Mouse (Mus musculus) heart, postnatal 0 days (tissue): Measurements from ENCODE around the gene Ephb1. TPM values are rescaled to one million over a fixed set of nuclear protein-coding genes. Genes with fewer than 3 reads are reported as not detected.

ENCODE experiments used
- ATAC-seq: fragments of 200-750 bp; cut with Nextera tagmentation; 2 replicates; pipeline ENCODE4 v1.8.0; 2017; ENCODE audit warnings: low read depth, moderate number of reproducible peaks, moderate library complexity; ENCODE audit not compliant: insufficient read depth
- DNase-seq: peaks from one replicate; pipeline ENCODE4 v3.0.0-alpha.2; 2016; ENCODE audit warnings: low spot score
- H3K27ac ChIP-seq: fragments of 300-500 bp; sonication (generic); 2 replicates; pipeline ENCODE4 v1.5.1; 2014; ENCODE audit warnings: low read depth, mild to moderate bottlenecking
- H3K27me3 ChIP-seq: fragments of 300-500 bp; sonication (generic); 2 replicates; pipeline ENCODE4 v1.6.1; 2014; ENCODE audit warnings: low read length, mixed read lengths; ENCODE audit not compliant: control insufficient read depth, insufficient read depth
- H3K36me3 ChIP-seq: fragments of 300-500 bp; sonication (generic); replicated peaks from 2 replicates; pipeline ENCODE4 v1.6.1; 2014; ENCODE audit warnings: low read length, mixed read lengths; ENCODE audit not compliant: control insufficient read depth, insufficient read depth
- H3K4me1 ChIP-seq: fragments of 300-500 bp; sonication (generic); 2 replicates; pipeline ENCODE4 v1.6.1; 2014; ENCODE audit warnings: antibody characterized with exemption; ENCODE audit not compliant: control insufficient read depth, insufficient read depth
- H3K4me2 ChIP-seq: fragments of 300-500 bp; sonication (generic); 2 replicates; pipeline ENCODE4 v1.6.1; 2014; ENCODE audit warnings: low read depth, mild to moderate bottlenecking, low read length, moderate library complexity
- H3K4me3 ChIP-seq: fragments of 300-500 bp; sonication (generic); 2 replicates; pipeline ENCODE4 v1.5.1; 2014; ENCODE audit warnings: low read depth, low read length
- H3K9ac ChIP-seq: fragments of 300-500 bp; sonication (generic); replicated peaks from 2 replicates; pipeline ENCODE4 v1.6.1; 2014; ENCODE audit warnings: low read depth, low read length, mixed read lengths
- H3K9me3 ChIP-seq: fragments of 300-500 bp; sonication (generic); replicated peaks from 2 replicates; pipeline ENCODE4 v1.6.1; 2016; ENCODE audit warnings: low read length; ENCODE audit not compliant: control insufficient read depth
- CTCF ChIP-seq: IDR thresholded peaks from 2 replicates; pipeline ENCODE4 v1.5.1; 2016; ENCODE audit warnings: antibody characterized with exemption, control low read depth, low read depth
- EP300 ChIP-seq: IDR thresholded peaks from 2 replicates; pipeline ENCODE4 v1.6.1; 2016; ENCODE audit warnings: antibody characterized with exemption, low read depth
- WGBS: fragments of 180-500 bp; shearing (Covaris S2); extraction: QIAGEN DNeasy Blood & Tissue Kit; methylation state at CpG from one replicate; pipeline ENCODE4 v1.1.7; 2014; 5-methylcytosine and 5-hydroxymethylcytosine counted together
- polyA plus RNA-seq: library from polyadenylated mRNA; unstranded; fragments of >200 nt; fragmentation: Nextera tagmentation; extraction: Ambion mirVana; gene quantifications from 2 replicates; pipeline ENCODE4 v1.2.1, GENCODE M21; 2015
- total RNA-seq: library from RNA; depleted of rRNA; stranded (reverse); fragments of >200 nt; gene quantifications from 2 replicates; pipeline ENCODE4 v1.2.3, GENCODE M21; 2014; ENCODE audit warnings: low replicate concordance

The Ephb1 gene
- total and polyA plus RNA-seq, 2 experiments from 2014 or later, result 0.96 to 2.1 TPM

GRCm38 (mm10) chr9:101976884-101977465 is 377.5 kb downstream of the Ephb1 start:
- no peaks in the 10 kb centered on the region for H3K36me3 ChIP-seq
- no peak overlapping the region for H3K4me3 ChIP-seq
- ATAC-seq (no peak), DNase-seq (no peak)
- no peaks in the 10 kb centered on the region for H3K9me3 ChIP-seq
- no peak overlapping the region for H3K9ac ChIP-seq
- no peaks in the 10 kb centered on the region for H3K27me3 ChIP-seq
- H3K4me1 ChIP-seq, result no peaks in the 10 kb centered on the region
- no peak overlapping the region for H3K27ac ChIP-seq
- H3K4me2 ChIP-seq, result no peak overlapping the region
- TF ChIP-seq CTCF (no peak), EP300 (no peak)
- 83% methylated on average over 4 of the region's 4 CpGs for WGBS

GRCm38 (mm10) chr9:101972314-101972713 is 382.2 kb downstream of the Ephb1 start:
- H3K27me3 ChIP-seq, result no peaks in the 10 kb centered on the region
- H3K4me1 ChIP-seq, result no peaks in the 10 kb centered on the region
- TF ChIP-seq CTCF (no peak), EP300 (no peak)
- H3K9me3 ChIP-seq, result no peaks in the 10 kb centered on the region
- DNase-seq (no peak), ATAC-seq (no peak)
- no peak overlapping the region for H3K9ac ChIP-seq
- H3K4me3 ChIP-seq, result no peak overlapping the region
- 59% methylated on average over 8 of the region's 8 CpGs for WGBS
- H3K27ac ChIP-seq, result no peak overlapping the region
- H3K4me2 ChIP-seq, result peak overlapping the region; percentile 36; the same call in 1 of the 2 replicates
- H3K36me3 ChIP-seq, result no peaks in the 10 kb centered on the region

- no peak for DNase-seq
- no peaks in the 10 kb centered on the region for H3K9me3 ChIP-seq
- no peak overlapping the region for H3K27ac ChIP-seq
- ATAC-seq, result no peak
- no peak overlapping the region for H3K9ac ChIP-seq
- no peak overlapping the region for H3K4me3 ChIP-seq
- 9% methylated on average over 6 of the region's 6 CpGs for WGBS
- no peaks in the 10 kb centered on the region for H3K27me3 ChIP-seq
- no peaks in the 10 kb centered on the region for H3K36me3 ChIP-seq
- no peaks in the 10 kb centered on the region for H3K4me1 ChIP-seq
- TF ChIP-seq CTCF, result no peak
- H3K4me2 ChIP-seq, result no peak overlapping the region
These were observed 382.7 kb downstream of the Ephb1 start for GRCm38 (mm10) chr9:101971806-101972205.

GRCm38 (mm10) chr9:101956228-101956627 is 398.3 kb downstream of the Ephb1 start:
- Histone ChIP-seq H3K4me2 (no peak overlapping the region), H3K4me3 (no peak overlapping the region), H3K4me1 (no peaks in the 10 kb centered on the region), H3K27me3 (no peaks in the 10 kb centered on the region), H3K9ac (no peak overlapping the region), H3K36me3 (no peaks in the 10 kb centered on the region), H3K9me3 (no peaks in the 10 kb centered on the region), H3K27ac (no peak overlapping the region)
- no peak for ATAC-seq
- TF ChIP-seq EP300 (no peak), CTCF (no peak)
- WGBS, result 31% methylated on average over 4 of the region's 4 CpGs
- no peak for DNase-seq

GRCm38 (mm10) chr9:101954529-101954928 is 400.0 kb downstream of the Ephb1 start:
- Histone ChIP-seq H3K9me3 (no peaks in the 10 kb centered on the region), H3K9ac (no peak overlapping the region), H3K27ac (no peak overlapping the region), H3K4me1 (no peaks in the 10 kb centered on the region), H3K27me3 (no peaks in the 10 kb centered on the region), H3K4me3 (no peak overlapping the region), H3K4me2 (no peak overlapping the region), H3K36me3 (no peaks in the 10 kb centered on the region)
- ATAC-seq (no peak), DNase-seq (no peak)
- no peak for TF ChIP-seq CTCF
- TF ChIP-seq EP300, result no peak
- WGBS, result 69% methylated on average over 4 of the region's 4 CpGs

GRCm38 (mm10) chr9:101950101-101950500 is 404.4 kb downstream of the Ephb1 start:
- Histone ChIP-seq H3K4me1 (no peaks in the 10 kb centered on the region), H3K4me3 (no peak overlapping the region), H3K9me3 (no peaks in the 10 kb centered on the region), H3K27ac (no peak overlapping the region), H3K27me3 (no peaks in the 10 kb centered on the region), H3K36me3 (no peaks in the 10 kb centered on the region), H3K9ac (no peak overlapping the region), H3K4me2 (no peak overlapping the region)
- TF ChIP-seq CTCF, result no peak
- no peak for TF ChIP-seq EP300
- DNase-seq (no peak), ATAC-seq (no peak)
- WGBS, result 30% methylated on average over 3 of the region's 3 CpGs
